Mouse (Mus musculus) cortical plate, adult 2 months (tissue): ENCODE results near the gene Cdkn2aip.

Experiments used
- CTCF ChIP-seq: fragments of 200-500 bp; IDR thresholded peaks from 2 replicates; pipeline ENCODE4 v1.5.1; 2011; ENCODE audit warnings: mild to moderate bottlenecking, control low read depth, low read length; ENCODE audit not compliant: insufficient read depth; ENCODE audit errors: extremely low read depth
- POLR2A ChIP-seq: fragments of 200-500 bp; IDR thresholded peaks from 2 replicates; pipeline ENCODE4 v1.6.1; 2011; ENCODE audit warnings: mild to moderate bottlenecking, low read length, control low read depth; ENCODE audit not compliant: insufficient read depth; ENCODE audit errors: extremely low read depth

GRCm38 (mm10) chr8:47737120-47737519 lies 23.4 kb upstream of the Cdkn2aip start:
- TF ChIP-seq CTCF (no peak), POLR2A (no peak)
